Mouse (Mus musculus): Measurements from ENCODE around the gene Tspear.

Gene Tspear

DNA sequence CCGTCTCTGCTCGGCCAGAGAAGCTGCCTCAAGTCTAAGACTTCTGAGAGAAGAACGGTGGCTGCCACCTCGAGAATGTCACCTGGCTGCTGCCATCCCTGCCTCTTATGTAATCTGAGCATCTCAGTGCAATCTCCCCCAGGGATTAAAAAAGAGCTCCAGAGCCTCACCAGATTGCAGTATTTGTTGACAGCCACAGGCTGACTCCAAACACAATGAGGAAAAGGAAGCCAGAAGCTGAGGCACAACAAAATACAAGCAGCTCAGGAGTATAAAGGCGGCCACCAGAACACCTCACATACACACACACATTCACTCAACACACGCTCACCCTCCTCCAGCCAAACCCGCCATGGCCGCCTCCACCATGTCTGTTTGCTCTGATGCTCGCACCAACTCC lies 149.3 kb downstream of the Tspear start, which contains the start of gene Krtap10-10:
Gene Krtap10-10, plus strand, starts transcription at position 301 of the 400 bp plus-strand sequence.
- in situ Hi-C loops (cut with MboI; ENCODE audit: low pct_unique_long_range_greater_than_20kb in 1 of 2, low sequenced_read_pairs in 2 of 2, unreplicated experiment in 1 of 2), result no loop called here

DNA sequence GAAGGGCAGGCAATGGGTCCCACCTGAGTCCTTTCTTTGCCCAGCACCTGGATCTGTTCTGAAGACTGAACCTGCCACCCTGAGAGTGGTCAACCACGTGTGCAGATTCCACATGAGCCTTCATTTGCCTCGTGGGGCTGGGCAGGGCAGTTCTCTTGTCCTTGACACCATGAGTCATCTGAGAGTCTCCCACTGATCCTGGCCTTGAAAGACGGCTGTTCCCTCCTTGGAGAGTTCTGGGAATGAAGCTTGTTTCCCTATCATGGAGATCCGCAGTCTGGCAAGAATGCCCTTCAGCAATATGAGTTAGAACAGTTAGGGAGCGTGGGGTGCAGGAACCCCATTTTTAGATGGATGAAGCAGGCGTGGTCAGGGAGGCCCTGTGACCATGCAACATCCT lies 152.6 kb downstream of the Tspear start:
- in situ Hi-C loops (cut with MboI; ENCODE audit: low pct_unique_long_range_greater_than_20kb in 1 of 2, low sequenced_read_pairs in 2 of 2, unreplicated experiment in 1 of 2), result no loop called here

DNA sequence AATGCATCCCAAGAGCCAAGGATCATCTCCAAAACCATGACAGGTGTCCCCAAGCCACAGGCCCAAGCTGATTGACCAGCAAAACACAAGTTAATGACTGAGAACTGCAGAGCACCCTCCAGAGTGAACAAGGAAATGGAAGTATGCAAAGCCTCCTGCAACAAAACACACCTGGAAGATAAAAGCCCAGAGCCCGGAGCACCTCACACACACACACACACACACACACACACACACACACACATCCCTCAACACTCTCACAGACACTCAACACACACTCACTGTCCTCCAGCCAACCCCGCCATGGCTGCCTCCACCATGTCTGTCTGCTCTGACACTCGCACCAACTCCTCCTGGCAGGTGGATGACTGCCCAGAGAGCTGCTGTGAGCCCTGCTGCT lies 160.1 kb downstream of the Tspear start, which contains the start of gene Gm36176:
Gene Gm36176, plus strand, starts transcription at position 301 of the 400 bp plus-strand sequence.
- in situ Hi-C loops (cut with MboI; ENCODE audit: low pct_unique_long_range_greater_than_20kb in 1 of 2, low sequenced_read_pairs in 2 of 2, unreplicated experiment in 1 of 2), result no loop called here

DNA sequence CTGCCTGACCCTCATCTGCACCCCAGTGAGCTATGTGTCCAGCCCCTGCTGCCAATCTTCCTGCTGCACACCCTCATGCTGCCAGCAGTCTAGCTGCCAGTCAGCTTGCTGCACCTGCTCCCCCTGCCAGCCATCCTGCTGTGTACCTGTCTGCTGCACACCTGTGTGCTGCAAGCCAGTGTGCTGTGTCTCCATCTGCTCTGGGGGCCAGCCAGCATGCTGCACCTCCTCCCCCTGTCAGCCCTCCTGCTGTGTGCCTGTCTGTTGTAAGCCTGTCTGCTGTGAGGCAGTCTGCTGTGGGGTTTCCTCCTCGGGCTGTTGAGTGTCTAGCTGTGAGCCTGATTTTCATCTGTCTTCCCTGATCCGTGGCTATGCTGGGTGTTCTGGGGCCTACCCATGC lies 160.6 kb downstream of the Tspear start:
- in situ Hi-C loops (cut with MboI; ENCODE audit: low pct_unique_long_range_greater_than_20kb in 1 of 2, low sequenced_read_pairs in 2 of 2, unreplicated experiment in 1 of 2), result no loop called here

DNA sequence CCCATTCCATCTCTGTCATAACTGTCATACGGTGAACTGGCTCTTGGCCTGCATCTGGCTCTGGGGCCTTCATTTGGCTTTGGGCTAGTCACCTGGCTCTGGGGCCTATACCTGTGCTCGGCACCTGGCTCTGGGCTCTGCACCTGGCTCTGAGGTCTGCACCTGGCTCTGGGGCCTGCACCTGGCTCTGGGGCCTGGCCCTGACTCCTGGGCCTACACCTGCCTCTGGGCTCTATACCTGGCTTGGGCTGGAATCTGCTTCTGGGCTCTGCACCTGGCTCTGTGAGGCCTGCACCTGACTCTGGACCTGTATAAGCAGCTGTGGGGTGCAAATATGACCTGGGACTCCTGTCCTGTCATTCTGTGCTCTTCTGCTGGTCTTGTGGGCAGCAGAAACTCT lies 161.2 kb downstream of the Tspear start:
- in situ Hi-C loops (cut with MboI; ENCODE audit: low pct_unique_long_range_greater_than_20kb in 1 of 2, low sequenced_read_pairs in 2 of 2, unreplicated experiment in 1 of 2), result no loop called here

DNA sequence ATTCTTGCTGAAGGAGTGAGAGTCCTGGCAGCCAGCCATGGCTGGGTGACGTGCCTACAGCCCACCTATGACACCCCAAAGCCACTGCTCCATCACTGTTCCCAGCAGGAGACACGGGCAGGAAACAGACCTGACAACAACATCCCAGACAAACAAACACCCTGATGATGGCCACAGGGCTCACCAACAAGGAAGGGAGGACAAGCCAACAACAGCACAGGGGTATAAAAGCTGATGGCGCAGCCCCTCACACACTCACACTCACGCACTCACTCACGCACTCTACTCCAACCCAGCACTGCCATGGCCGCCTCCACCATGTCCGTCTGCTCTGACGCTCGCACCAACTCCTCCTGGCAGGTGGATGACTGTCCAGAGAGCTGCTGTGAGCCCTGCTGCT lies 166.2 kb downstream of the Tspear start, which contains the start of gene Gm10318:
Gene Gm10318, plus strand, starts transcription at position 301 of the 400 bp plus-strand sequence.
- in situ Hi-C loops (cut with MboI; ENCODE audit: low pct_unique_long_range_greater_than_20kb in 1 of 2, low sequenced_read_pairs in 2 of 2, unreplicated experiment in 1 of 2), result no loop called here

DNA sequence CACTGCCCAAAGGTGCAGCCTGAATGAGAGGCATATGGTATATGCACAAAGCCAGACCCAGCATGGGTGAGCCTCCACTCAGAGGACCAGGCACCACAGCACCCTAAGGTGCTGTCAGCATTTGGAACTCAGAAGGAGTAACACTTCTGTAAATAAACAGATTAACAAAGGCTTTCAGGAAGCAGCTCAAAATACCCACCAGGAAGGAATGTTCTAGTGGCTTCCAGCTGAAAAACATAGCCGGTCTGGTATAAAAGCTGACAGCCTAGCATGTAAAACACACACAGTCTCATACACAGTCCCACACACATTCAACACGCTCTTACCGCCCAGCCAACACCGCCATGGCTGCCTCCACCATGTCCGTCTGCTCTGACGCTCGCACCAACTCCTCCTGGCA lies 175.3 kb downstream of the Tspear start, which contains the start of gene Gm3285:
Gene Gm3285, plus strand, starts transcription at position 301 of the 400 bp plus-strand sequence.
- in situ Hi-C loops (cut with MboI; ENCODE audit: low pct_unique_long_range_greater_than_20kb in 1 of 2, low sequenced_read_pairs in 2 of 2, unreplicated experiment in 1 of 2), result no loop called here

DNA sequence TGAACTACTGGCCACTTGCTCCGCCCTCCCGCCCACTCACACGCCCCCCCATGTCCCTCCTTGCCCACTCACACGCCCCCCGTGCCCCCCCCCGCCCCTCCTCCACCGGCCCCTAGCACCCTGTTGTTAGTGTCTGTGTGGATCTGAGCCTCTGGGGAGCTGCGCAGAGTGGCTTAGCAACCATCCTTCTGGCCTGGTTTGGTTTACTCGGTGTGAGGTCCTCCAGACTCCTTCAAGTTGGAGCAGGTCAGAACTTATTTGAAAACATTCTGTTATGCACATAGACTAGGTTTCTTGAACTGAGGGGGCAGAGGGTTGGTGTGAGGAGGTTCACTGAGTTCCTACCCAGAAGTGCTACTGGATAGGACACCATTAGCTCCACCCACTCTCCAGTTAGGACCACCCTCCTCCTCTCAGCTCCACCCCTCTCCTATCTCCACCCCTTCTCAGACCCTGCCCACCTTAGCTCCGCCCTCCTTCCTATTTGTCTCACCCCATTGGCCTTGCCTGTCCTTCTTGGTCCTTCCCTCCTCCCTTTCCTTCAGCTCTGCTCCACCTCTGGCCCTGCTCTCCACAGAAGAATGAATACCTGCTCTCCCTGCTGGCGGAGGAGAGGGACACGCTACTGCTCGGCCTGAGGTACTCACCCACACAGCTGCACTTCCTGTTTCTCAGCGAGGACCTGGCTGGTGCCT lies 177.8 kb downstream of the Tspear start:
- in situ Hi-C loops (cut with MboI; ENCODE audit: low pct_unique_long_range_greater_than_20kb in 1 of 2, low sequenced_read_pairs in 2 of 2, unreplicated experiment in 1 of 2), result no loop called here

DNA sequence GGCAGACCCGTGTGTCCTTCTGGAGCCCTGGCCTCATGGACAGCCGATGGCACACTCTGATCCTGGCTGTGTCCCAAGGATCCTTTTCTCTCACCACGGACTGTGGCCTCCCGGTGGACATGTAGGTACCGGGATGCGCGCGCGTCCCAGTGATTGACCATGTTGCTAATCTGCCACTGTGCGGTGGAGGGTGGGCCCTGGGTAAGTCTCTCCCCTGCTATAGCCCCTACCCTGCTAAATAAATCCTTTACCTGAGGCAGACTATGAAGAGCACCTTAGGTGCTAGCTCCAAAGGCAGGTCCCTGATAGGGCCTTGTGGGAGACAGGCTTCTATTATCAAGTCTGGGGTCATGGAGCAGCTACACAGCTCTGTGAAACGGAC lies 178.4 kb downstream of the Tspear start:
- in situ Hi-C loops (cut with MboI; ENCODE audit: low pct_unique_long_range_greater_than_20kb in 1 of 2, low sequenced_read_pairs in 2 of 2, unreplicated experiment in 1 of 2), result no loop called here

DNA sequence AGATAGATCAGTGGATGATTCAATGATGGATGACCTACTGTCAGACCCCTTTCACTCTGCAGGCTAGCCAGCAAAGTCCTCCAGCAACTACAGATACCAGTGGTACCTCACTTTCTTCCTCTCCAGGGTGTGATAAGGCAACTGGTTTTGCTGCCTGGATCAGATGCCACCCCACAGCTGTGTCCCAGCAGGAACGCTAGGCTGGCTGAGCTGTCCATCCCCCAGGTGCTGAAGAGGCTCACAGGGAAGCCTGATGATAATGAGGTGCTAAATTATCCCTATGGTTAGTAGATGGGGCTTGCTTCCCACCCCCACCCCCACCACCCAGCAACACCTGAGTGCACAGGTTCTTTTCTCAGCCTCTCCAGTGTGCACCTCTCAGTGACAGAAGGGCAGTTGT lies 181.2 kb downstream of the Tspear start:
- in situ Hi-C loops (cut with MboI; ENCODE audit: low pct_unique_long_range_greater_than_20kb in 1 of 2, low sequenced_read_pairs in 2 of 2, unreplicated experiment in 1 of 2), result no loop called here

DNA sequence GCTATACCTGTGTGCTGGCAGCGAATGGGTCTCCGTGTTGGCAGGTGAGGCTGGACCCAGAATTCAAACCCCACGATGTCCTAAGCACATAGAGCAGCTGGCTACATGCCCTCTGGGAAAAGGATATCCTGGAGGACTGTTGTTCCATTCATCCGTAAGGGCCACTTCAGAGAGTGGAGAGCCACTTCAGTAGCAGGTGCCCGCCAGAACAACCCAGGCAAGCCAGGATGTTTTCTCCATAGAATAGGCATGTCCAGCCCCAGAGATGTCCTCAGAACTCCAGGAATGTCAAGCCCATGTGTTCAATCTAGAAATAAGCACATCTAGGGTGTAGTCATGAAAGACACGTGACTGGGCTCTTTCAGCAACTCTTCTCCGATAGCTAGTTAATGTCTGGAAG lies 183.3 kb downstream of the Tspear start:
- in situ Hi-C loops (cut with MboI; ENCODE audit: low pct_unique_long_range_greater_than_20kb in 1 of 2, low sequenced_read_pairs in 2 of 2, unreplicated experiment in 1 of 2), result no loop called here

DNA sequence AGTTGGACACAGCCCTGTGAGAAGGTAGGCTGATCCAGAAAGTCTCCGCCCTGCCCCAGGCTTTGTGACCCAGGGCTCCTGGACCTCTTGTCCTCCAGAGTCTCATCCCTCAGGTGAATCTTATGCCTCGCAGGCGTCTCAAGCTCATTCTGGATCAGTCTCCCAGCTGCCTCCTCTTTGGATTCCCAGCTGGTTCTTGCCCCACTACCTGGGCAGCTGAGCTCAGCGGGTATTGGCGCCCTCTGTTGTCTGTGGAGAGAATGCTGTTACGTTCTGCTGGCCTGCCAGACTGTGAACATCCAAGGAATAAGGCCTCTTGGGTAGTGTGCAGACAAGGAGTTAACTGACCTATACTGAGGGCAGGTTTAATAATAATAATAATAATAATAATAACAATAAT lies 192.6 kb downstream of the Tspear start:
- in situ Hi-C loops (cut with MboI; ENCODE audit: low pct_unique_long_range_greater_than_20kb in 1 of 2, low sequenced_read_pairs in 2 of 2, unreplicated experiment in 1 of 2), result no loop called here

DNA sequence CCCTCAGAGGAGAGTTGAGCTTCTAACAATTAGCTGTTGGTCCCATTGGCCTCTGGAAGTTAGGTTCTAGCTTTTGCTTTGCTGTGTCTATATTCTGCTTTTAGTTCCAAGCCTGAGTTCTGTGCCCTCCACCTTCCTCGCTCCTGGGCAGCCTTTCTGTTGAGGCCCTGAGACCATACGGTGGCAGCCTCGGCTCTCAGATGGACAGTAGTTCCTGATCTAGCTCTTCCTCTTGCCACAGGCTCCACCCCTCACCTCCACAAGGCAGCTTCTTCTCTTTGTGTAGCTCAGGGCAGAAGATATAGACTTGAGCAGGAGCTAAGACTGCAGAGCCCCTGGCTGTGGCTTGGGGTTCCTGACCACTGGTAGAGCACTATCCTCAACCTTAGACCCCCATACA lies 193.9 kb downstream of the Tspear start:
- in situ Hi-C loops (cut with MboI; ENCODE audit: low pct_unique_long_range_greater_than_20kb in 1 of 2, low sequenced_read_pairs in 2 of 2, unreplicated experiment in 1 of 2), result no loop called here

DNA sequence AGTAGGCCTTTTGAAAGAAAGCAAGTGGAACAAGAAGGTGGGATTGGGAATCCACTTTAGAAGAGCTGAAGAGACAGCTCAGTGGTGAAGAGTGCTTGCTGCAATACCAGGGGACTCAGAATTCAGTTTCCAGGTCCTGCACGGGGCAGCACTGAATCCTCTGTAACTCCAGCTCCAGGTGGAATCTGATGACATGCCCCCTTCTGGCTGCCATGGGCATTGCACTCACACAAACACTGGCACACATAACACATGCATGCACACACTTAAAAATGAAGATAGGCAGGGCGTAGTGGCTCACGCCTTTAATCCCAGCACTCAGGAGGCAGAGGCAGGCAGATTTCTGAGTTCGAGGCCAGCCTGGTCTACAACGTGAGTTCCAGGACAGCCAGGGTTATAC lies 196.2 kb downstream of the Tspear start:
- in situ Hi-C loops (cut with MboI; ENCODE audit: low pct_unique_long_range_greater_than_20kb in 1 of 2, low sequenced_read_pairs in 2 of 2, unreplicated experiment in 1 of 2), result no loop called here

DNA sequence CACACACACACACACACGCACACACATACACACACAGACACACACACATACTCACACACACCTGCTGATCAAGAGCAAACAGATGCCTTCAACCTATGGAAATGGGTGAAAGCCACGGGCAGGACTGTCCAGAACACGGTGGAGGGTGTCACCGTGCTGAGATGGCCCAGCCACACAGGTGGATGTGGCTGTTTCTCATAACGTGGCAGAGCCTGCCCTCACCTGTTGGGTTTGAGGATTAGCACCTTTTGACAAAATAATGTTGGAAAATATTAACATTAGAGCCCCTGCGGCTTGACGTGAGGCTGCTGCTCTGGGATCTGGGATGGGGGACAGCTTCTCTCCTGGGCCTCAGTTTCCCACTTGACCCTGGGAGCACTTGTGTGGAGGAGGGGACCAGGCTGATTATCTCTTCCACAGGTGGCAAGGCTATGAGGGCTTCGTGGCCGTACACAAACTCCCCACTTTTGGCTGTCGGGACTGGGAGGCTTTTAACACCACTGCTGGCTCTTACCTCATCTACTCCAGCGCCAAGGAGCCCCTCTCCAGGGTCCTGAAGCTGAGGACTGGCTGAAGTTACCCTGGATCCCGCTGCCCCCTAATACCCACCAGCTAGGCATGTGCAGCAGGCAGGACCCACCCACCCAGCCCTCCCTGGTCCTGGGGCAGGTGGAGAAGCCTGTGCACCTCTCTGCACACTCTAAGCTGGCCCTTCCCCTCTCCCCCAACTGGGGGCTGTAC lies 199.8 kb downstream of the Tspear start:
- in situ Hi-C loops (cut with MboI; ENCODE audit: low pct_unique_long_range_greater_than_20kb in 1 of 2, low sequenced_read_pairs in 2 of 2, unreplicated experiment in 1 of 2), result no loop called here

DNA sequence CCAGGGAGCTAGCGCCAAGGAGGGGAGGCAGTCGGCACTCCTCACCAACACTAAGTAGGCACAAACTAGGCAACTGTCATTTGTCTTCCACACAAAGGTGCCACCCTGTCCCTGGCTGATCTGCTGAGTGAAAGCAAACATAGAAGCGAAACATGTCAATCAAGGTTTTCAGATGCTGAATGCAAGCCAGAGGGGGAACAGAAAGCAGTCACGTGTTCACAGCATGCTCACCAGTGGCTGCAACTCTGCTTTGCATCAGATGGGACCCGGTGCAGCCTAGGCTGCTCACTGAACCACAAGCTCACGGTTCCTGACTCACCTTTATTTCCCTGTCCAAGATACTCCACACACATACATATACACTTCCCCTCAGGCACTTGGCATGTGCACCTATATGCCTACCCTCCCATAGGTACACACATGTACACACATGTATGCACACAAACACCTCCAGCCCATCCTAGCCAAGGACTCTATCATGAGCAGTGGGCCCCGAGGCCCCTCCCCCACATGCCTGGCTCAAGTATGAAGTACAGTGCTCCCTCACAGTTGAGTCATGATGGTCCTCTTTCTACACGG lies 204.7 kb downstream of the Tspear start:
- in situ Hi-C loops (cut with MboI; ENCODE audit: low pct_unique_long_range_greater_than_20kb in 1 of 2, low sequenced_read_pairs in 2 of 2, unreplicated experiment in 1 of 2), result no loop called here

DNA sequence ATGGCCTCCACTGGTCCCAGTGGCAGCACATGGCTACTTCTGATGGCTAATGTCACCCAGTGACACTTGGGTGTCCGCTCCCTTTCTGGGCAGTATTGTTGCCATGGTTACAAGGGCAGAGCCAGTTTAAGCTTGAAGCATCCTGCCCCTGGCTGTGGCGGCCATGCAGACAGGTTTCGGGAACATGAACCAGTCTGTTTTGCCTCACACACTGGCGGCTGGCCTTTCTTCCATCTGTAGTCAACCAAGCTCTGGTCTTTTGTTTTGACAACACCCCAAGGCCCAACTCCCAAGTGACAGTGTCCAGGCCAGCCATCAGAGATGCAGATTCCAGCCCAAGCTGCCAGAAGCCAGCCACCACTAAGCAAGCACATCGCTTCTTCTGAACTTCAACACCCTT lies 209.2 kb downstream of the Tspear start:
- in situ Hi-C loops (cut with MboI; ENCODE audit: low pct_unique_long_range_greater_than_20kb in 1 of 2, low sequenced_read_pairs in 2 of 2, unreplicated experiment in 1 of 2), result no loop called here

DNA sequence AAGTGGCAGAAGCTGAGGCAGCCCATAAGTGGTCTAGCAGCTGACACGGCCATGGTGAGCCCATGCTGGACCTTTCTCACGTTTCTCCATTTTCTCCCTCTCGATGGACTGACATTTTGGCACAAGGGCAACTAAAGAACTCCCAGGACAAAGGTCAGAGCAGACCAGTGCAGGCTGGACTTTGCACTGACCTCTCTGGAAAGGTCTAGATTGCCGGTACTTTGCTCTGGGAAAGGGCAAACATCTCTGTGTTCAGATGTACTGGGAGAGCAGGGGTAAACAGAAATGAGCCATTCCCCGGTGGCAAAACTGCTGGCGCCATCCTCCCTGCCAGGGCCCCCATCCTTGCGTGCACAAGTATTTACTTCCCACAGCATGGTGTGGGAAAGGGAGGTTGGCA lies 213.8 kb downstream of the Tspear start:
- in situ Hi-C loops (cut with MboI; ENCODE audit: low pct_unique_long_range_greater_than_20kb in 1 of 2, low sequenced_read_pairs in 2 of 2, unreplicated experiment in 1 of 2), result no loop called here

DNA sequence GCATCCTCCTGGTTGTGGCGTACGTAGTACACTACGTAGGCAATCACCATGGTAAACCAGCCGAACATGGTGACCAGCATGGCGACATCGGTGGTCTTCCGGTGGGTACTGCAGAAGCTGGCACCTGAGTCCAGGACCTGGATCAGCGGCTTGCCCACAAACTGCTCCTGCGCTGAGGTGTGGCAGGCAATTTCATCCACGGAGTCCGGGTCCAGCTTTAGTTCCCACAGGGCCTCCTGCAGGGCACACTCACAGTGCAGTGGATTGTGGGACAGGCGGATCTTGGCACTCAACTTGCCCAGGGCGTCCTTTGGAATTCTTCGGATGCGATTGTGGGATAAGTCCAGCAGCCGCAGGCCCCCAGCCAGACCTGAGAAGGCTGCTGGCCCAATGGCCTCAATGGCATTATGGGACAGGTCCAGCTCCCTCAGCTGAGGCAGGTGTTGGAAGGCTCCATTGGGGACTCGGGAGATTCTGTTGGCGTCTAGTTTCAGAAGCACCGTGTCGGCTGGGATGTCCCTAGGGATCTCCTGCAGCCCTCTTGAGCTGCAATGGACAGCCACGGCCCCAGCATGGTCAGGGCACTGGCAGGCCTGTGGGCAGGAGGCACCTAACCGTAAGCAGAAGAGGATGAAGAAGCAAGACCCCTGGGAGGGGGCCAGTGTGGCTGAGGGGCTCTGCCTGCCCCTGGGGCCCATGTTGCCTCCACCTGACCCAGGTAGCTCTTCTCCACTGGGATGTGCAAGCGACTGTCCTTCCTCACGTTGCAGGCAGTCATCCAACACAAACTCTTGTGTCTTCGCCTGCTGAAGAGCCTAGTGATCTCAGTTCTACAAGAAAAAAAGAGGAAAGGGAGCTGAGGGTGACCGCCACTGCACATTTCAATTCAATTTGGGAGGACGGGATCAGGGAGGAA lies 214.8 kb downstream of the Tspear start:
- in situ Hi-C loops (cut with MboI; ENCODE audit: low pct_unique_long_range_greater_than_20kb in 1 of 2, low sequenced_read_pairs in 2 of 2, unreplicated experiment in 1 of 2), result no loop called here

Data from mouse embryonic stem cell (cell line).